Mouse (Mus musculus) urinary bladder, postnatal 14 days (tissue): Measurements from ENCODE around the gene Cep41.

Experiments used
- DNase-seq: peaks from one replicate; pipeline ENCODE4 v3.0.0; 2021; ENCODE audit warnings: low spot score

Gene Cep41

DNA sequence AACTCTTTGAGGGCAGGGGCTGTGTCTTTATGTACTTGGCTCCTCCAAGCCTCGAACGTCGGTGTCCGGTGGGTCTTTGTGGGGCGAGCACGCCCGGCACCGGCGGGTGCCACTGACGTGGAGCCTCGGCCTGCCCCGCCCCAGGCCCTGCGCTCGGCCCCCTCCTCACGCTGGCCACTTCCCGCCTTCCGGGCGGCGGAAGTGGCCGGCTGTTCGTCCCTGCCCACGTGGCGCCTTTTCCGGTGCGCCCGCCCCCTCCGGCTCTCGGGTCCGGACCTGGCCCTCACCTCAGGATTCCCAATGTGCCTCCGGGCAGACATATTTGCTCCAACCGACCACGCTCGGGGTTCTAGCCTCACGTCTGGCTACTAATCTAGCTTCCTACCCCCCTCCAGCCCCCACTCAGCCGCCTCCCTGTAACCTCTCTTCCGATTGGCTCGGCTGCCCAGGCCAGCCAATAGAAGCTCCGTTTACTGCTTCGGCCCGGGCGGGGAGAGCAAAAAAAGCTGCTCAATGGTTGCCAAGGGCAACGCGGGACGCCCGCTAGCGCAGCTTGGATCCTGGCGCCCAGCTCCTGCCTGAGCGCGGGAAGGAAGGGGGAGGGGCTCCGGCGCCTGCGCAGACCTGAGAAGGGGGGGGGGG is at the start of gene Cep41:
Gene Cep41 (minus strand): TSS at position 400 of the 642 bp plus-strand sequence.
- DNase-seq: peak; percentile 93

DNA sequence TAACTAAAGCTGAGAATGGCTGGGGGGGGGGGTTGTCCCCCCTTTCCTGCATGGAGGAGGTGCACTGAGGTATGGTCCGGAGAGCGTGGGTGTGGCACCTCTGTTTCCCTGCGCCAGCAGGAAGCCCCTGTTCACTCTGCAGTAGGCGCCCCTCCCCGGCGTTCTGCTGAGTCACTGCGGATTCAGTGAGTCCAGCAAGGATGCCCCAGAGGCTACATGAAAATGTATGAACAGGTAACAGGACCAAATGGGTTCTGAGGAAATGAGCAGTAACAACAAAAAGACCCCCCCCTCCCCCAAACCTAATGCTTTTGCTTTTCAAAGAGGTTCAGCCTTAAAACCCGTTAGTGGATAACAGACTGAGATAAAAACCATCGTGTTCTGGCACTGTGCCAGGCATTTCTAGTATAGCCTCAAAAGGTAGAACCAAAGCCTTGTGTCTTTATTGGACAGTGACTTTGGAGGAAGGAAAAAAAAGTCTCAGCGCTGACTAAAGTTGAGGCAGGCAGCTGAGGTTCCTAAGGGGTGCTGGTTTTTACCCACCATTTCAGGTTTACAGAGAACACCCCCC is 45.7 kb upstream of the Cep41 start:
- no peak for DNase-seq

DNA sequence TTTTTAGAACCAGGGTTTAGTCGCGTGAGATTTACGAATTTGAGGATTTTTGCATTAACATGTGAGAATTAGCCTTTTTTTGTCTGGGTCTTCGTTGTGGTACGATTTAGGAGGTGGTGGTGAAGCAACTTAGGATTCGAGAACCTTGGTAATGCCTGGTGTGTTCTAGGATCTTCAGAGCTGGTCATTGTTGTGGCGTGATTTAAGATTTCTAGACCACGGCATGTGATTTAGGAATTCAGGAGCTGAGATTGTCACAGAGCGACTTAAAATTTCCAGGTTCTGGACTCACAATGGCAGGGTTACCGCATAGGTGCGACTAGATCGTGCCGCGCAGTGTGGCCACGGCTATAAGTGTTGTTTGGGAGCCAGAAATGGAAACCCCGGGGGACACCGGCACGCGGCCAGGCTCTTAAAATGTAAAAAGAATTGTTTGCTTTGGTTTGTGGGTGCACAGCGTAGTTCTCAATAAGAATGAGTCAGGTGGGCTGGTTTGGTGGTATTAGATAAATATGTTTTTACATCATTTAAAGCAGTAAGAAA is 45.0 kb upstream of the Cep41 start:
- no peak for DNase-seq

DNA sequence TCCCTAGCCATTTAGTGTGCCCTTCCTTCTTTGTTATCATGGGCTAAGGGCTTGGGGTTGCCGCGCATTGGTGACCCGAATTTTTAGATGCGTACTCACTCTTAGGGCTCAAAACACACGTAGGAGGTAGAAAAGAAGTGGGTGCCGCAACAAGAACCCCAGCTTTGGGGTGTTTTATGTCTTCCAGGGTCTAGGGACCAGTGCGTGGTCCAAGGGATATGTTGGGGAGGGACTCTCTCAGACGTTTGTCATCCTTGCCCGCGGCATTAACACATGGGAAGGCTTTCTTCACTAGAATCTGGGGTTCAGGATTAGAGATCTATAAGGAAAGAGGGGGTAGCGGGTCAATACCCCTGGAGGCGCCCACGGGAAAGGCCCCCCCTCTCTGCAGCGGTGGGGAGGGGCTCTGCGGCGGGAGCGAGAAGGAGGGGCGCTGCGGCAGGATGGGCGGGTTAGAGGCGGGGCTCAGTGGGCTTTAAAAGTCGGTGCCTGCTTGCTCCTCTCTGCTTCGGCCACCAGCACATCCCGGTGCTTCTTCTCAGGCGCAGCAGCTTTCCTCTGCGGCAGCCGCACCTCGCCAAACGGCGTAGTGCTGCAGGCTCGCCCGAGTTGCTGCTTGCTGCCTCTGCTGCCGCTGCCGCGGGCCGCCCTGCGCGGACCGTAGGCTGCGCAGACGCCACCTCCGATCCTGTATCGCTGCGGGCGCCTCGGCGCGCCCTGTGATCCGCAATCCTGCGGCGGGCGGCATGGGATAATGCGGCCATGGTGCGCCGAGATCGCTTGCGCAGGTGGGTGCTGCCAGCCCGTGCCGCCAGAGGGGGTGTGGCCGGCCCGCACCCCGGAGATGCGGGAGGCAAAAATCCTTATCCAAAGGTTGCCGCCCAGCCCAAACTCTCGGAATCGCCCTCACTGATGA is 44.3 kb upstream of the Cep41 start:
- peak; percentile 64 for DNase-seq

DNA sequence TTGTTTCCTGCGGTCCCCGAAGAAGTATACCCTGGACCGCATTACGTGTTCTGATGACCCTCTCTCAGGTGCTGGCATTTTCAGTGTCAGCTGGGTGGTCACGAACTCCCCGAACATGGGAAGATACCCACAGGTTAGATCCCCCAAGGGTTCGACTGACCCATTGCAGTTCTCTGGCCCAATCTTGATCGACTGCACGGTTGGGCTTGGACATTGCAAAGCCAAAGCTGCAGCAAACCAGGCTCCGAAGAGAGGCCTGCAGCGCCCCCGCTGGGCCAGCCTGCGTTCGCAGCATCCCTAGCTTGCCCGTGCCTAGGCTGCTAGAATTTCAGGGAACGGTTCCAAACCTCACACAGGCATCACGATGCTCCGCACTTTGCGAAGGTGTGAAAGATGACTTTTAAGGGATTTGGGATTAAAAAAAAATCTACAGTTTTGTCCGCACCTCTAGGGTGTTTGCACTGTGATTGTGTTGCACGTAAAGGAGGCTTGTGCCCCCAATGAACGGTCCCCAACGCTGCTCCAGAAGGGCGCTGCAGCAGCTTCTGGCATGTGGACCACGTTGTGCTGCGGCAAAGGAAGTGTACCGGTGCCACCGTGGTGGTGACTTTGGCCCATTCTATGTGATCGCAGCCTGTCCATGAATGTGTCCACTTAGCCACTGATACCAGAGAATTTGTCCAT is 43.5 kb upstream of the Cep41 start:
- DNase-seq: peak; percentile 70

DNA sequence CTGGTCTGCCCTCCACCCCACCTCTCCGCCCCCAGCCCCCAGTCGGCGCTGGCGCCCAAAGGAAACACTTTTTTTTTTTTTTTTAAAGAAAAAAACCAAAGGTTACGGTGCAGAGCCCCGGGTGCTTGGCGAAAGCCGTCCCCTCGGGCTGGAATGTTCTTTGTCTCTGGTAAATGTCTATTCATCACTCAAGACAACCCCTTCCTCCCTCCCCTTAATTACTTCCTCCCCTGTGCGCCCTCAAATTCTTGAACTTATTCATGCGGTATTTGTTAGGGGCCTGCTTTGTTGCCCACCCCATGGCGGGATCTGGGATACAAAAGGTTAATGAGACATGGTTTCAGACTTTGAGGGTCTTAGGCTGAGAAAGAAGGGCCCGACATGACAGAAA is 42.8 kb upstream of the Cep41 start:
- DNase-seq: no peak

DNA sequence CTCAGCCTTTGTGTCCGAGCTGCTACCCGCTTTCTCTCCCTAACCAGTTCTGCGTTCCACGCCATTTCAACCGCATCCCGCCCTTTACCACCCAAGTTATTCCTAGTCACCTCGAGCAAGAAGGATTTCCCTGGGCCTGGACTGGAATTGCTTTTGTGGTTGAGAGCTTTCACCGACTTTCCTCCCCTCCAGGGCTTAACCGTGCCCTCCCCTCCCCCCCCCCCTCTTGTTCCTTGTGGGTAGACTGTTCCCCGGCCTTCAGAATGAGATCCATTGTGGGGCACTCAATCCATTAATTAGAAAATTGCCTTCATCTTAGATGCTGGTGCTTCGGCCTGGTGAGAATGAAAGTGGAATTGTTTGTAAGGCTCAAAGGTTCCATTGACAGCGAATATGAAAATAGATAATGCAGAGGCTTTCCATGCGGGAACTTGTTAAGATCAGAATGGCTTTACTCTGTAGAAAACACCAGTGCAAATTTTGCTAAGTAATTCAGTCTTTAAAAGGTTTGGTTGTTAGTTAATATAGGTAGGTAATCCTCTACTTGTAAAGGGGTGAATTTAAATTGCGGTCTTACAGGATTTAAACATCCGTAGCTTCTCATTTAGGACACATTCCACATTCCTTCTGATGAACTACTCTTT is 42.3 kb upstream of the Cep41 start:
- DNase-seq: no peak

DNA sequence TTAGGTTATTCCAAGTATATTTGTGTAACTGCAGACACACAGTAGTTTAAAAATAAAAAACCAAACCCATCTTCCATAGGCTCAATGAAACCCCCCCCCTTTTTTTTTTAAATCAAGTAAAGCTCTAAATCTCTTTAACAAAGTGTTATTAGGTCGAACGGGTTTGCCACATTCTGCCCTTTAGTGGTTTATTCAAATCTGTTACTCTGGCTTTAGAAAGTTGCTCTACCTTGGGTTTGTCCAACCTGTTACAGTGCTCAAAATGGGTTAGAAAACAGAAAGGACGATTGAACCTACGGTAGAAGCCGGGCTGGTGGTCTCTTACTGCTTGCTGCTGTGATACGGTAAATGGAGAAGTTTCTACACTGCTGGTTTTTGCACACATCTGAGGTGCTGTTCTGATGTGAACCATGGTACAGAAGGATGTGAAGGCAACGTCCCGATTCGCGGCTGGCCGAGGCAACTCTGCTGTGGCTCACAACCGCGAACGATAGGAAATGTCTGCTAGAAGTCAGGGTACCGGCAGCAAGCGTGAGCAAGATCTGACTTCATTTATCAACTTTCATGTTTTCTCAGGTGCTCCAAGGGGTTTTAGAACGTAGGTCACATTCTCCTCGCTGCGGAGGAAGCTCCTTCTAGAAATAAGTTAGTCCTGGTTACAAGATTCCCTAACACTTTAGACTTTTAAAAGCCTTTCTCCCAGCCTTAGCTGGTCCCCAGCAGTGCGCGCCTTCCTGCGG is 41.6 kb upstream of the Cep41 start:
- DNase-seq: no peak

DNA sequence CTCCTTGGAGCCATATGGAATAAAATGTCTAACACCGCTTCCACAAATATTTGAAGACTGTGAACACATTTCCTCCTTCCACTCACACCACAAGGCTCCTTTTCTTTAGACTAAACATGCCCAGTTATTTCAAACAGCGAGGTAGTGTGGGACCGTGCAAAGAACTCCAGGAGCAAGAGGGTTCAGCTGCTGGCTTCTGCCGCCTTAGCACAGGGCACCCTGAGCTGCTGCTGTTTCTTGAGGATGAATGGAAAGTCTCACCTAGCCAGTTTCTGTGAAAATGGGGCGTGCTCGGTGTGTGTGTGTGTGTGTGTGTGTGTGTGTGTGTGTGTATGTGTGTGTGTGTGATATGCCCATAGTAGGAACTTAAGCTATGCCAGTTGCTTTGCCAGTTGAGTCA is 40.9 kb upstream of the Cep41 start:
- no peak for DNase-seq

DNA sequence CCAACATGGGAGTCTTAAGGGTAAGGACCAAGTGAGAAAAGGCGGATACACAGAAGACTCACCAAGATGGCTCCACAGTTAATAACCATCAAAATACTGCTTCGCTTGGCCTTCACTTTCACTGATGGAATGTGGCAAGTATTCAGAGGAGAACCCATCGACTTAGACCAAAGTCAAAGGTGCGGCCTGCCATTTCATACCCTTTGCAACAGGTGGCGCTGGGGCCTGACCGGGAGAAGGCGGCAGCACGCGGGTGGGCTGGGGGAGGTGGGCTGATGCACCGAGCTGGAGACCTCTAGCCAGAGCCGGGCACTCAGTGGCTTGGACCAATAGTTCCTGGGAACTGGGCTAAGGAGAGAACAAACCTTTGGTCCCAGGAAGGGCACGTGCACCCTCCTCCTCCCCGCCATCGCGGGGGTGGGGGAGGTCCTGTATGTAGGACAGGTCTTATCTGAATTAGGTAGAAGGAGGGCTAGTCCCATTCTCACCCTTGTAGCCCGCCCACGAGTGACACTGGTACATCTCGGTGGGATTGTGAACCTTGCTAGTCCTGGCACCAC is 39.1 kb upstream of the Cep41 start:
- DNase-seq: no peak

DNA sequence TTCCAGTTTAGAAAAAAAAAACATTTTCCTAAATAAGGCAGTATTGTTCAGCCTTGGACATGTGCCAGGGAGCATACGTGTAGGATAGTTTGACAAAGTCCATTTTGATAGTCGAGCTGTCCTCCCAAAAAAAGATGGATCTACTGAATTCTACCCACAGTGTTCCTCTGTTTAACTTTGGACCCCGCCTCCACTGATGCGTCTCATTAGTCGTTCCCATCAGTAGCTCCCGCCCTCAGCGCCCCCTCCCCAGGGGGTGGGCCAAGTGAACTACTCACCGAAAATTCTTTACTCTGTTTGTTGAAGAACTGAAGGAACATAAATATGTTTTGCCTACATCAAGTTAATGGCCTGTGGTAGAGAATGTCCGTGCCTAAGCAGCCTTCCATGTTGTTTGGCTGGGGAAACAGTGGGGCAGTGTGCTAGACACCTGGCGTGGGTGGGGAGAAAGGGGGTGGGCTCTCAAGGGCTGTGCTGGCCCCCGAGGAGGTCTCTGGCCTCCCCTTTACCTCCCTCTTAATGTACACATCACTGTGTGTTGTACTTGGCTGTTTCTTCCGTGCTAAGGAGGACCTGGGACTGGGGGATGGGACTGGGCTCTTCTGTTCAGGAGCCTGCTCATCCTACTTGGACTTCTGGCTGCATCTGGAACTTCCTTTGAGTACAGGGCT is 36.9 kb upstream of the Cep41 start:
- DNase-seq: no peak

DNA sequence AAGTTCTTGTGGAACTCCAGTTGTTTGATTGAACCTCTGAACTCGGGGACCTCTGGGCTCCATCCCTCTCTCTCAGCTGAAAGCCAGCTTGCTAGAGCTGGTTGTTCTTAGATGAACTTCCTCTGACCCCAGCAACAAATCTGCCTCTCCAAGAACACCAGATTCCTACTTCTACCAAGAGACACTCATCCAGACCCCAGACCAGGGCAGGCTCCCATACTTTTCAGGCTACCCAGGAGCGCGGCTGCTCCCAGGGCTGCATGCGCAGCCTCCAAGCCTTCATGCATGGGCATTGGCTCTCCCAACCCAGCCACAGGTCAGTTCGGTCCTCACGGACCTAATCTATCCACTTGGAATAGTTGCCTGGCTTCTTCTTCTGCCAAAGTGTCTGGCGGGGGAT is 29.8 kb upstream of the Cep41 start, which contains the start of gene Mest:
Gene Mest (plus strand): TSS at position 217 of the 400 bp plus-strand sequence.
- no peak for DNase-seq

DNA sequence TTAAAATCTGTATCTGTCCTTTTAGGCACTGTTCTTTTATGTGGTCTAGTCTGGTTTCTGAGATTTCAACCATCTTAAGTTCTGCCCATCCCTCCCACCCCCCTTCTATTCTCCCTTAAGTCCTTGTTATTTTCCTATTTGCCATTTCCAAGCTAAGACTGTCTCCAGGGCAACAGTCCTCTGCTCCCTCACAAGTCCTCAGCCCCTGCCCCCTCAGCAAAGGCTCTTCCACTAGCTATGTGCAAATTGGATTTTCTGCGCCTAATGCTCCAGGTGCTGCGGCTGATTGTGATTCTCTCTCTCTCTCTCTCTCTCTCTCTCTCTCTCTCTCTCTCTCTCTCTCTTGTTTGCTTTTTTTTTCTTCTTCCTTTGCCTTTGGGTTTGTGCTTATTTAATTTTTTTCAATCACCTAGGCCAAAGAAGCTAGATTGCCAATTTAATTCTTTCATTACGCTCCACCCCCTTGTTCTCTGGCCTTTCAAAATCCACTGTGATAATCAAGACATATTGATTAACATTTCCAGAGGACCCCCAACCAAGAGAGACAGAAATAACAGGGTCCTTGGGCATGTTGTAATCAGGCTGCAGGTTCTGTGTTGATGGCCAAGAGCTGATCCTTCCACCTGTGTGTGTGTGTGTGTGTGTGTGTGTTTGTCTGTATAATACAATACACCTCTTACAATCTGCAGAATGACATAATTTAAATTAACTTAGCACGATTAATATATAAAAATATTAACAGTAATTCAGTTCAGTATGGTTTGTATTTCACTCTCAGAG is 29.0 kb upstream of the Cep41 start:
- no peak for DNase-seq

DNA sequence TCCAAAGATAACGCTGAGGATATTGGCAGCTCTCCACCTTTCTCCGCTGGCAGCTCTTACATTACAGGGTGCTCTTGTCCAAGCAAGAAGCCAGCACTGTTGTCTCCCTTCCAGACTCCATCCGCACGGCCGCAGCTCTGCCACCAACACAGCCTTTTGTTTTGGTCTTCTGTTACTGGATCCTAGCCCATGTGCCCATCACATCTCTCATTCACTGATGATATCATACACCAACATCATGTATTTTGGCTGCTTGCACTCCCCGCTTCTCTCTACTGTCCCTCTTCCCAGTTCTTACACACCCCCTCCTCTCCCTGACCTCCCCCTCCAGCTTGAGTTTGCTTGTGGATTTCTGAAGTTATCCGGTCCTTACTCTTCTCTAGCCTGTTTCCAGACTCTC is 23.2 kb upstream of the Cep41 start:
- no peak for DNase-seq

DNA sequence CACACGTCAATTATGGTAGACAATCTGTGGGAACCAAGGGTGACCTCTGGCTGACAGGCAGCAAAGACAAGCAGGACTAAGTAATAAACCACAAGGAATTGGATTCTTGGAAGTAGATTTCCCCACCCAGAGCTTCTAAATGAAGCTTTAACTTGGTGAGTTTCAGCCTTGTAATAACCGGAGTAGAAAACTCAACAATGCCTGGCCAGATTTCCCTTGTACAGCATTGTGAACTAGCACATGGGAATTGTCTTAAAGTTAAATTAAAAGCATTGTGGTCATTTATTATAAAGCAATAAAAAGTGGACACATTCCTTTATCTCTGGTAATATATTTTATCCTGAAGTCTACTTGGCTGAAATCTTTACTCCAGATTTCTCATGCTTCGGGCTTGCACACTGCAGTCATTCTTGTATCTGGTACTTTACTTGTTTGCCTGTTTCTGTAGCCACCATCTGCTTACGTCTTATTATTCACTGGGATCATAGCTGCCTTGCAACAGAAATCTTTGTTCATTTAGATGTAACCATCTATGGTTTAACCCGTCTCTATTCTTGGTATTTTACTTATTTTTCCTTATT is 21.4 kb upstream of the Cep41 start:
- no peak for DNase-seq

DNA sequence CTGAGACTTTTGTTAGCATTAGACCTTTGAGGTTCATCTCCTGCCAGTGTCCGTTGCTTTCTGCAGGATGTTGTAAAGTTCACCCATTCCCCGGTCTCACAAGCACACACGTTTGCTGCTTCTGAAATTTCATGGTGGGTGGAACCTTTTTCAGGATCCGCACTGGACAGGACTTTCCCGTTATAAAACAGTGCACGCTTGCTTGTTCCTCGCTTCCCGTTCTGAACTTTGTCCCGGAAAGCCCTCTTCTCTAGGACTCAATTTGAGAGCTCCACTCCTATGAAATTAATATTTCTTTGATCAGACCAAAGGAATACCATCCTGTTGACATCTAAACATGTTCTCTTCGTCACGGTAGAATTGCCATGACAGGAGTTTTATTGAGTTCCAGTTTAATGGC is 20.3 kb upstream of the Cep41 start:
- no peak for DNase-seq

DNA sequence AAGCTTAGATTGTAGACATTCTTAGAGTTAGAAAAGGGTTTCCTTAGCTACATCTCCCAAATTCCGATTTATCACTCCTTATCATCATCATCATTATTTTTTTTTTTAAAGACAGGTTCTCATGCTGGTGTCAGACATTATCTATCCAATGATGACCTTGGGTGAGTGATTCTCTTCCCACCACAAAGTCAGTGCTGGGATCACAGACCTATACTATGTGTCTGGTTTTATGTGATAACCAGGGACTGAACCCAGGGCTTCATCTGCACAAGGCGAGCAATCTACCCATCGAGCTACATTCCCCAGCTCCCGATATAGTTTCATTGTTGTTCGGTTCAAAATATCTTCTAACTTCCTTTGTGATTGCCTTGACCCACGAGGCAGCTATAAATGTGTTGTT is 19.9 kb upstream of the Cep41 start:
- DNase-seq: no peak

DNA sequence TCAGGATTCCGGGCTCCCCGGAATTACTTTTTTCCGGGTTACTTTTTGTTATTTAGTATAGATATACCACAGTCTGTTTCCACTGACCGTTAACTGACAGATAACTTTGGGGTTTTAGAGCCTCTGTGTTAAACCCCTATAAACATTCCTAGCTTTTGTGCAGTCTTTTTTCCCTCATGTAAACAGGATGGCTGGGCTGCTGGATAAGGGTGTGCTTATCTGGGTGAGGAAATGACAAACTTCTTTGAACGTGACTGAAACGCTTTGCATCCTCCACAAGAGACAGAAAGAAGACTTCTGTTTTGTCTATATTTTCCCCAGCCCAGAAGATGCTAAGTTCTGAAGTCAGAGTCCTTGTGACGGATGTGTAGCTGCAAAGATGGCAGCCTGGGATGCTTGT is 18.9 kb upstream of the Cep41 start:
- DNase-seq: no peak

DNA sequence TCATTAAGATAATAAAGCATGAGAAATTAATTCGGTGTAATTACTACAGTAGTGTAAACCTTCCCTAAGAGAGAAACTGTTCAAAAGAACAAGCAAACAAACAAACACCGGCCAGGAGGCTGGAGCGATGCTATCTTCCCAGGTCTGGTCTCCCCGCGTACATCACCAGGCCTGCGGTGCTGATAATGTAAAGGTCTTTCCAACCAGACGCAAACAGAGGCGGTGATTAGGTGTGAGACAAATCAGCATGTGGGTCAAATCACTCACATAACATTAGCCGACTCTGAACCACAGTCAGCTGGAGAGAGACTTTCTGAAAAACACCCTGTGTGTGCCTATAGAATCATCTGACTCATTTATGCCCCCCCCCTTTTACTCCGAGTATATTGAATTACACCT is 17.8 kb upstream of the Cep41 start:
- no peak for DNase-seq
